Mouse (Mus musculus) liver, embryonic 15.5 days (tissue): Measurements from ENCODE around the gene Kcnc1. TPM values are rescaled to one million over a fixed set of nuclear protein-coding genes. Genes with fewer than 3 reads are reported as not detected.

Source experiments
- ATAC-seq: fragments of 200-750 bp; cut with Nextera tagmentation; 2 replicates; pipeline ENCODE4 v1.8.0; 2017; ENCODE audit warnings: moderate number of reproducible peaks, mild to moderate bottlenecking, moderate library complexity; ENCODE audit not compliant: insufficient read depth
- H3K27ac ChIP-seq: fragments of 300-500 bp; sonication (generic); replicated peaks from 2 replicates; pipeline ENCODE4 v1.5.1; 2015; ENCODE audit warnings: mild to moderate bottlenecking, inconsistent platforms
- H3K27me3 ChIP-seq: fragments of 300-500 bp; sonication (generic); 2 replicates; pipeline ENCODE4 v1.6.1; 2015; ENCODE audit warnings: mild to moderate bottlenecking, inconsistent platforms
- H3K36me3 ChIP-seq: fragments of 300-500 bp; sonication (generic); replicated peaks from 2 replicates; pipeline ENCODE4 v1.6.1; 2015; ENCODE audit warnings: moderate library complexity, mild to moderate bottlenecking, inconsistent platforms
- H3K4me1 ChIP-seq: fragments of 300-500 bp; sonication (generic); replicated peaks from 2 replicates; pipeline ENCODE4 v1.6.1; 2015; ENCODE audit warnings: inconsistent platforms
- H3K4me2 ChIP-seq: fragments of 300-500 bp; sonication (generic); 2 replicates; pipeline ENCODE4 v1.6.1; 2015; ENCODE audit warnings: moderate library complexity, mild to moderate bottlenecking, inconsistent platforms
- H3K4me3 ChIP-seq: fragments of 300-500 bp; sonication (generic); replicated peaks from 2 replicates; pipeline ENCODE4 v1.5.1; 2015; ENCODE audit warnings: mild to moderate bottlenecking, inconsistent platforms
- H3K9ac ChIP-seq: fragments of 300-500 bp; sonication (generic); 2 replicates; pipeline ENCODE4 v1.6.1; 2015; ENCODE audit warnings: moderate library complexity, mild to moderate bottlenecking, inconsistent platforms
- H3K9me3 ChIP-seq: fragments of 300-500 bp; sonication (generic); replicated peaks from 2 replicates; pipeline ENCODE4 v1.6.1; 2016; ENCODE audit warnings: inconsistent platforms
- WGBS: fragments of 180-500 bp; shearing (Covaris S2); methylation state at CpG from one replicate; pipeline ENCODE4 v1.1.7; 2015; ENCODE audit warnings: mixed read lengths; ENCODE audit not compliant: insufficient replicate concordance; 5-methylcytosine and 5-hydroxymethylcytosine counted together
- polyA plus RNA-seq: library from polyadenylated mRNA; unstranded; fragments of >200 nt; fragmentation: Nextera tagmentation; extraction: Ambion mirVana; gene quantifications from 2 replicates; pipeline ENCODE4 v1.2.1, GENCODE M21; 2015

Kcnc1 gene
- polyA plus RNA-seq, 1 experiment from 2014 or later: not detected

- no peaks in the 10 kb centered on the region for H3K27me3 ChIP-seq
- H3K4me3 ChIP-seq: no peak overlapping the region
- no peaks in the 10 kb centered on the region for H3K4me1 ChIP-seq
- H3K36me3 ChIP-seq: no peaks in the 10 kb centered on the region
- H3K27ac ChIP-seq: no peak overlapping the region
- 52% methylated on average over 15 of the region's 18 CpGs for WGBS
- no peak overlapping the region for H3K4me2 ChIP-seq
- no peak for ATAC-seq
- no peak overlapping the region for H3K9ac ChIP-seq
- no peaks in the 10 kb centered on the region for H3K9me3 ChIP-seq
Observed at GRCm38 (mm10) chr7:46422764-46423412, 26.6 kb downstream of the Kcnc1 start.

GRCm38 (mm10) chr7:46423951-46424350 lies 27.7 kb downstream of the Kcnc1 start:
- H3K27ac ChIP-seq: no peak overlapping the region
- ATAC-seq: no peak
- 56% methylated on average over 3 of the region's 3 CpGs for WGBS
- no peak overlapping the region for H3K4me3 ChIP-seq
- H3K4me1 ChIP-seq: no peaks in the 10 kb centered on the region
- H3K9ac ChIP-seq: no peak overlapping the region
- no peaks in the 10 kb centered on the region for H3K9me3 ChIP-seq
- H3K27me3 ChIP-seq: no peaks in the 10 kb centered on the region
- H3K4me2 ChIP-seq: no peak overlapping the region
- H3K36me3 ChIP-seq: no peaks in the 10 kb centered on the region

GRCm38 (mm10) chr7:46425012-46425411 lies 28.7 kb downstream of the Kcnc1 start:
- H3K4me1 ChIP-seq: no peaks in the 10 kb centered on the region
- WGBS: 55% methylated on average over 4 of the region's 4 CpGs
- no peaks in the 10 kb centered on the region for H3K36me3 ChIP-seq
- no peak overlapping the region for H3K27ac ChIP-seq
- H3K27me3 ChIP-seq: no peaks in the 10 kb centered on the region
- H3K9me3 ChIP-seq: no peaks in the 10 kb centered on the region
- H3K9ac ChIP-seq: no peak overlapping the region
- H3K4me3 ChIP-seq: no peak overlapping the region
- H3K4me2 ChIP-seq: no peak overlapping the region
- no peak for ATAC-seq

- H3K27me3 ChIP-seq: no peaks in the 10 kb centered on the region
- H3K9ac ChIP-seq: no peak overlapping the region
- WGBS: 61% methylated on average over 5 of the region's 5 CpGs
- H3K36me3 ChIP-seq: no peaks in the 10 kb centered on the region
- no peak overlapping the region for H3K4me2 ChIP-seq
- ATAC-seq: no peak
- no peak overlapping the region for H3K4me3 ChIP-seq
- no peaks in the 10 kb centered on the region for H3K4me1 ChIP-seq
- no peaks in the 10 kb centered on the region for H3K9me3 ChIP-seq
- no peak overlapping the region for H3K27ac ChIP-seq
Observed at GRCm38 (mm10) chr7:46433874-46434273, 37.6 kb downstream of the Kcnc1 start.

- Histone ChIP-seq H3K4me1 (no peaks in the 10 kb centered on the region), H3K36me3 (no peaks in the 10 kb centered on the region), H3K27me3 (no peaks in the 10 kb centered on the region), H3K4me3 (no peak overlapping the region), H3K4me2 (no peak overlapping the region), H3K27ac (no peak overlapping the region), H3K9me3 (no peaks in the 10 kb centered on the region), H3K9ac (no peak overlapping the region)
- WGBS: 67% methylated on average over 5 of the region's 5 CpGs
- ATAC-seq: no peak
Observed at GRCm38 (mm10) chr7:46435833-46436232, 39.5 kb downstream of the Kcnc1 start.

GRCm38 (mm10) chr7:46438537-46439141 lies 42.3 kb downstream of the Kcnc1 start:
- no peak for ATAC-seq
- H3K27me3 ChIP-seq: no peaks in the 10 kb centered on the region
- no peaks in the 10 kb centered on the region for H3K9me3 ChIP-seq
- no peak overlapping the region for H3K27ac ChIP-seq
- no peak overlapping the region for H3K4me2 ChIP-seq
- no peak overlapping the region for H3K4me3 ChIP-seq
- 35% methylated on average over 9 of the region's 9 CpGs for WGBS
- H3K9ac ChIP-seq: no peak overlapping the region
- no peaks in the 10 kb centered on the region for H3K4me1 ChIP-seq
- H3K36me3 ChIP-seq: no peaks in the 10 kb centered on the region

GRCm38 (mm10) chr7:46443163-46443562 lies 46.9 kb downstream of the Kcnc1 start:
- no peaks in the 10 kb centered on the region for H3K9me3 ChIP-seq
- no peak overlapping the region for H3K4me3 ChIP-seq
- WGBS: 68% methylated on average over 10 of the region's 10 CpGs
- H3K9ac ChIP-seq: no peak overlapping the region
- no peak overlapping the region for H3K4me2 ChIP-seq
- H3K36me3 ChIP-seq: no peaks in the 10 kb centered on the region
- ATAC-seq: no peak
- H3K27me3 ChIP-seq: no peaks in the 10 kb centered on the region
- H3K4me1 ChIP-seq: no peaks in the 10 kb centered on the region
- no peak overlapping the region for H3K27ac ChIP-seq

GRCm38 (mm10) chr7:46445896-46446295 lies 49.6 kb downstream of the Kcnc1 start:
- no peak overlapping the region for H3K4me3 ChIP-seq
- no peaks in the 10 kb centered on the region for H3K4me1 ChIP-seq
- no peaks in the 10 kb centered on the region for H3K9me3 ChIP-seq
- 25% methylated on average over 6 of the region's 6 CpGs for WGBS
- H3K27ac ChIP-seq: no peak overlapping the region
- no peak for ATAC-seq
- no peak overlapping the region for H3K4me2 ChIP-seq
- no peaks in the 10 kb centered on the region for H3K27me3 ChIP-seq
- H3K9ac ChIP-seq: no peak overlapping the region
- no peaks in the 10 kb centered on the region for H3K36me3 ChIP-seq

GRCm38 (mm10) chr7:46447473-46448165 lies 51.3 kb downstream of the Kcnc1 start:
- H3K4me2 ChIP-seq: no peak overlapping the region
- no peaks in the 10 kb centered on the region for H3K9me3 ChIP-seq
- H3K36me3 ChIP-seq: no peaks in the 10 kb centered on the region
- 53% methylated on average over 9 of the region's 9 CpGs for WGBS
- ATAC-seq: no peak
- no peaks in the 10 kb centered on the region for H3K27me3 ChIP-seq
- no peak overlapping the region for H3K27ac ChIP-seq
- H3K4me1 ChIP-seq: no peaks in the 10 kb centered on the region
- H3K9ac ChIP-seq: no peak overlapping the region
- no peak overlapping the region for H3K4me3 ChIP-seq

GRCm38 (mm10) chr7:46448922-46449645 lies 52.8 kb downstream of the Kcnc1 start:
- Histone ChIP-seq H3K4me3 (no peak overlapping the region), H3K9ac (no peak overlapping the region), H3K27ac (no peak overlapping the region), H3K27me3 (no peaks in the 10 kb centered on the region), H3K9me3 (no peaks in the 10 kb centered on the region), H3K36me3 (no peaks in the 10 kb centered on the region), H3K4me2 (no peak overlapping the region), H3K4me1 (no peaks in the 10 kb centered on the region)
- 62% methylated on average over 6 of the region's 6 CpGs for WGBS
- ATAC-seq: no peak
